In the genomic region with DNA sequence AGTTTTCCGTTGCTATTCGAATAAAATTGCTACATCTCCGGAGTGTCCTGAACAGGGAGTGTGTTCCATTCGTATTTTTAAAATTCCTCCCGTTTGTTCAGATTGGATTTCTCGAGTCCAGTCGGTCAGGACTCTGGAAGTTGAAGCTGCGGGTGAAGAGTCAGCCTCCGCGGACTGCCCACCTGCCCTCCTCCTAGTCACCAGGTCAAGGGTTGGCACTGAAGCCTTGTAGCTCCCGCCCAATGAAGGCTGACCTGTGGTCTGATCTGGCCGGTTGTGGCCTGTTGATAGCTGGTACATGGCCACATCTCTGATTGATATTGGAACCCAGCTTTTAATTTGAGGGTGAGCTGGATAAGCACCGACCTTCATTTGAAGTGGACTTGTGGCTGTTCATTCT, we compare ENCODE assay signal across 8 mouse cellular contexts. TPM values are rescaled to one million over a fixed set of nuclear protein-coding genes. Genes with fewer than 3 reads are reported as not detected.
DNase-seq lines count a peak whose midpoint lies in the region; ATAC-seq lines count a peak whose summit lies in the region.

No protein-coding gene starts in this region.

- peak overlapping the region; percentile 91 for H3K4me2 ChIP-seq in embryonic facial prominence, embryonic 12.5 days (replicated peaks)
- H3K4me2 ChIP-seq in hindbrain, embryonic 12.5 days (replicated peaks) = peak overlapping the region; percentile 92
- H3K4me2 ChIP-seq in limb, embryonic 15.5 days = peak overlapping the region; percentile 55
- H3K4me2 ChIP-seq in midbrain, embryonic 16.5 days (ENCODE audit: low read length) = peak overlapping the region; percentile 84

- H3K27me3 ChIP-seq in embryonic facial prominence, embryonic 12.5 days = no peaks in the 10 kb centered on the region
- H3K27me3 ChIP-seq in hindbrain, embryonic 12.5 days = no peaks in the 10 kb centered on the region
- H3K27me3 ChIP-seq in limb, embryonic 15.5 days = no peaks in the 10 kb centered on the region
- no peaks in the 10 kb centered on the region for H3K27me3 ChIP-seq in midbrain, embryonic 16.5 days (ENCODE audit: control insufficient read depth, insufficient read depth, low read depth, low read length)

- peak overlapping the region; percentile 97 for H3K9ac ChIP-seq in embryonic facial prominence, embryonic 12.5 days
- H3K9ac ChIP-seq in hindbrain, embryonic 12.5 days = peak overlapping the region; percentile 99
- peak overlapping the region; percentile 98 for H3K9ac ChIP-seq in limb, embryonic 15.5 days
- H3K9ac ChIP-seq in midbrain, embryonic 16.5 days (ENCODE audit: low read depth, low read length) = peak overlapping the region; percentile 97

- H3K9me3 ChIP-seq in embryonic facial prominence, embryonic 12.5 days = no peaks in the 10 kb centered on the region
- no peaks in the 10 kb centered on the region for H3K9me3 ChIP-seq in hindbrain, embryonic 12.5 days (replicated peaks)
- no peaks in the 10 kb centered on the region for H3K9me3 ChIP-seq in limb, embryonic 15.5 days
- H3K9me3 ChIP-seq in midbrain, embryonic 16.5 days (replicated peaks; ENCODE audit: control insufficient read depth, low read length, poor library complexity, severe bottlenecking) = no peaks in the 10 kb centered on the region

- no peaks in the 10 kb centered on the region for H3K36me3 ChIP-seq in embryonic facial prominence, embryonic 12.5 days
- no peaks in the 10 kb centered on the region for H3K36me3 ChIP-seq in hindbrain, embryonic 12.5 days
- H3K36me3 ChIP-seq in limb, embryonic 15.5 days = no peaks in the 10 kb centered on the region
- H3K36me3 ChIP-seq in midbrain, embryonic 16.5 days (ENCODE audit: control insufficient read depth, insufficient read depth, low read length) = no peaks in the 10 kb centered on the region

- WGBS in embryonic facial prominence, embryonic 12.5 days = 1% methylated on average over 13 of the region's 13 CpGs
- WGBS in hindbrain, embryonic 12.5 days = 2% methylated on average over 13 of the region's 13 CpGs
- 1% methylated on average over 13 of the region's 13 CpGs for WGBS in limb, embryonic 15.5 days
- WGBS in midbrain, embryonic 16.5 days = 2% methylated on average over 13 of the region's 13 CpGs

- H3K4me3 ChIP-seq in embryonic facial prominence, embryonic 12.5 days = peak overlapping the region; percentile 89
- H3K4me3 ChIP-seq in hindbrain, embryonic 12.5 days = peak overlapping the region; percentile 97
- H3K4me3 ChIP-seq in limb, embryonic 15.5 days = peak overlapping the region; percentile 92
- peak overlapping the region; percentile 83 for H3K4me3 ChIP-seq in midbrain, embryonic 16.5 days (ENCODE audit: low read depth, low read length)

- peak overlapping the region; percentile 95; the same call in 1 of the 2 replicates for H3K27ac ChIP-seq in embryonic facial prominence, embryonic 12.5 days
- peak overlapping the region; percentile 96; the same call in 1 of the 2 replicates for H3K27ac ChIP-seq in hindbrain, embryonic 12.5 days
- H3K27ac ChIP-seq in limb, embryonic 15.5 days = peak overlapping the region; percentile 95
- H3K27ac ChIP-seq in midbrain, embryonic 16.5 days (ENCODE audit: low read length) = peak overlapping the region; percentile 94; the same call in 1 of the 2 replicates

- DNase-seq in A20 (ENCODE audit: low read depth, low spot score) = peak; percentile 50
- peak; percentile 49 for DNase-seq in NIH3T3 (ENCODE audit: low read depth)
- no peak for DNase-seq in layer of hippocampus, postnatal 25 days (ENCODE audit: extremely low spot score in 1 of 2, low spot score in 1 of 2)
- DNase-seq in layer of hippocampus, adult 9-10 months (ENCODE audit: low spot score) = no peak

- no peak for ATAC-seq in embryonic facial prominence, embryonic 12.5 days (ENCODE audit: insufficient number of reproducible peaks, insufficient read depth, low FRiP score, low TSS enrichment)
- no peak for ATAC-seq in hindbrain, embryonic 12.5 days (ENCODE audit: low FRiP score)
- ATAC-seq in limb, embryonic 15.5 days (ENCODE audit: insufficient number of reproducible peaks, low FRiP score, low TSS enrichment, low read depth) = no peak
- ATAC-seq in midbrain, embryonic 16.5 days = no peak

- peaks cover 24% of the 10 kb centered on the region for H3K4me1 ChIP-seq in embryonic facial prominence, embryonic 12.5 days
- peaks cover 32% of the 10 kb centered on the region for H3K4me1 ChIP-seq in hindbrain, embryonic 12.5 days
- H3K4me1 ChIP-seq in limb, embryonic 15.5 days = peaks cover 28% of the 10 kb centered on the region
- H3K4me1 ChIP-seq in midbrain, embryonic 16.5 days (ENCODE audit: control insufficient read depth, insufficient read depth, low read length) = peaks cover 36% of the 10 kb centered on the region

RNA-seq across cellular contexts. Expression of a gene that starts 1.0 kb away (rescaled TPM):
- polyA plus RNA-seq in embryonic facial prominence, embryonic 12.5 days (2016; fragmentation: Nextera tagmentation; extraction: Ambion mirVana) = 186 and 199 TPM in 2 replicates
- 182 and 195 TPM in 2 replicates for polyA plus RNA-seq in hindbrain, embryonic 12.5 days (2016; fragmentation: Nextera tagmentation; extraction: Ambion mirVana)
- polyA plus RNA-seq in limb, embryonic 15.5 days (2015; fragmentation: Nextera tagmentation; extraction: Ambion mirVana) = 160 and 167 TPM in 2 replicates
- 128 TPM in 2 replicates for polyA plus RNA-seq in midbrain, embryonic 16.5 days (2015; fragmentation: Nextera tagmentation; extraction: Ambion mirVana)
- 100 to 1,000 TPM; 141 to 142 TPM for total RNA-seq in layer of hippocampus, postnatal 25 days (2021)

Comparison
In these comparisons a context has a peak if more than half of its experiments do, and no peak if none do; other contexts are left out.
1. DNase-seq: peak in A20 (single experiment) and NIH3T3 (single experiment); none in layer of hippocampus, postnatal 25 days (0 of 2) and layer of hippocampus, adult 9-10 months (single experiment).
2. Peak in every context shown above with its lines, with median percentiles within 50 percentile points of each other: H3K27ac ChIP-seq, H3K4me2 ChIP-seq, H3K4me3 ChIP-seq and H3K9ac ChIP-seq.